Mouse (Mus musculus) testis, postnatal 14 days (tissue): ENCODE results near the gene Fam184b.

Experiments used
- DNase-seq: peaks from one replicate; pipeline ENCODE4 v3.0.0; 2021; ENCODE audit warnings: low spot score

Gene Fam184b

GRCm38 (mm10) chr5:45514599-45514998 lies 124.8 kb downstream of the Fam184b start:
- DNase-seq: no peak

GRCm38 (mm10) chr5:45513511-45513910 lies 125.9 kb downstream of the Fam184b start:
- DNase-seq: no peak

DNA sequence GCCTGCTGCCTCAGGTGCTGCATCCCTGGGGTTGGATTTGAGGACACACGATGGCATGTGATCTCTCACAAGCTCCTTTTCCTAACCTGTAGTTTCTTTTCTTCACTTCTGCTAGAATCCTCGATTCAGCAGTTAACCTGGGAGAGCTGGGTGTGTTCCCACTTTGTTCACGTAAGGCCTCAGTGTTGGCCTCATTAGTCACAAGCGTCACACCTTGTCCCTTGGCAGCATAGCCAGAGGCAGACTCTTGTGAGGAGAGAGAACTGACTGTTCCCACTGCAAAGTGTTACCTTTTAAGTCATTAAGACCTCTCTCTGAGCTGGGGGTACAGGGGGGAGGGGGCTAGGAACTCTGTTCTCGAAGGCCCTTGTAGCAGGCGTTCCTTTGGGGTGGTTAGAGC lies 126.5 kb downstream of the Fam184b start:
- DNase-seq: no peak

- DNase-seq: no peak
Measured at GRCm38 (mm10) chr5:45510071-45510470, 129.3 kb downstream of the Fam184b start.

GRCm38 (mm10) chr5:45497564-45497963 lies 141.8 kb downstream of the Fam184b start:
- DNase-seq: no peak

DNA sequence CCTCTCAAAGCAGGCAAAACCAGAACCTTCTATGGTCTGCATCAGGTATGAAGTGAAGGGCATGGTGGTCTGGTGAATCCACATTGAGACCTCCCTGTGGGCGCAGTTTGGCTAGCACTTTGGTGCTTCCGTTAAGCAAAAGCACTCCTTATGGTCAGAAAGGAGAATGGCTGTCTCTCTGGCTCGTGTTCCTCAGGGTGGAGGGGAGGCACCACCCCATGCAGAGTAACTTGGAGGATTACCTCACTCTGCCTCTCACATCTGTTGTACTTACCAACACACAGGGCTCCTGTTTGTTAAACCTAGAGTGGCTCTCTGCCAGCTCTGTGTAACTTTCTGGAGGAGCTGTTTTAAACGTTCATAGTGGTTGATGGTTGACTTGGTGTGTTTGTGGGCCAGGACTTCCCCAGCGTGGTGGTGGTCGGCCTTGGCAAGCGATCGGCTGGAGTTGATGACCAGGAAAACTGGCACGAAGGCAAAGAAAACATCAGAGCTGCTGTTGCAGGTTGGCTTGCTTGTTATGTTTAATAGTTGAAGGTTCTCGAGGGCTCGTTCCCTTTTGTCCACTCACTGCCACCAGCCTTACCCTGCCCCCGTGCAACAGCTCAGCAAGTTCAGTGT lies 142.4 kb downstream of the Fam184b start:
- no peak for DNase-seq

- no peak for DNase-seq
Measured at GRCm38 (mm10) chr5:45496479-45496878, 142.9 kb downstream of the Fam184b start.

DNA sequence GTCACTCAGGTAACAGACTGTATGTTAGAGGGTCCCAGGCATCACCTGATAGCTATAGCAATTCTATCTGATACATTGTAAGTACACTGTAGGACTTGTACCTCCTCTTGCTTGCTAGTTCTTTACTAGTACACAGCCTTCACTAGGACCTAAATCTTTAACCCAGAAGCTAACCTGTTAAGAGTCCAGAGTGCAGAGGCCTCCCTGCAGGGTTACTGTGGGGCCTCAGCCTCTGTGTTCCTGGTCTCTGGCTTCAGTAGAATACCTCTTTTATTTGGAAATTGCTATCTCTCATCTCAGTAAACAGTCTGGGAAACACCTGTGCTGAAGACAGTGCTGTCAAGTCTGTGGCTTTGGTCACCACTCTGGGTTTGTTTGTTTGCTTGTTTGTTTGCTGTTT lies 143.4 kb downstream of the Fam184b start:
- DNase-seq: no peak

DNA sequence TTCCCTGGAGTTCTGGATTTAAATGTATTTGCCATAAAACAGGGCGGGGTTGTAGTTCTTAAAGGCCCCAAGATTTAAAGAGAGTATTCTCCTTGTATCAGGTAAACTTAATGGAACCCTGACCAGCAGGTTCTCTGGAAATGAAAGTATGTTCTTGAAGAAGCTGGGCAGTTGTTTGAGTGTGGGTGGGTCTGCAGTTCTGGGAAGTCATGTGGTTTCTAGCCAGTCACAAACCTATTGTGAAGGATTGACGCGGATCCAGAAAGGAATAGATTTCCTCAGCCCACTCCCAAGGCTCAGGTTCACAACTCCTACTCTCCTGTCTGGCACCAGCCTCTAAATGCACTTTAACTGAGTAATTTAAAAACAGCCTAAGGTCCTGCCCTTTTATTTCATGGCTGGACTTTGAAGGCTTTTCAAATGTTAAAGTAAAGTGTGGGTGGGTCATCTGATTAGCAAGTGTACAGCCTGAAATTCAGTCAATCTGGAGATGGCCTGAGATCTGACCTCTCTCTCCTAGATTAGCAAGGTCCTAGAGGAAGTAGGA lies 143.9 kb downstream of the Fam184b start:
- DNase-seq: no peak

DNA sequence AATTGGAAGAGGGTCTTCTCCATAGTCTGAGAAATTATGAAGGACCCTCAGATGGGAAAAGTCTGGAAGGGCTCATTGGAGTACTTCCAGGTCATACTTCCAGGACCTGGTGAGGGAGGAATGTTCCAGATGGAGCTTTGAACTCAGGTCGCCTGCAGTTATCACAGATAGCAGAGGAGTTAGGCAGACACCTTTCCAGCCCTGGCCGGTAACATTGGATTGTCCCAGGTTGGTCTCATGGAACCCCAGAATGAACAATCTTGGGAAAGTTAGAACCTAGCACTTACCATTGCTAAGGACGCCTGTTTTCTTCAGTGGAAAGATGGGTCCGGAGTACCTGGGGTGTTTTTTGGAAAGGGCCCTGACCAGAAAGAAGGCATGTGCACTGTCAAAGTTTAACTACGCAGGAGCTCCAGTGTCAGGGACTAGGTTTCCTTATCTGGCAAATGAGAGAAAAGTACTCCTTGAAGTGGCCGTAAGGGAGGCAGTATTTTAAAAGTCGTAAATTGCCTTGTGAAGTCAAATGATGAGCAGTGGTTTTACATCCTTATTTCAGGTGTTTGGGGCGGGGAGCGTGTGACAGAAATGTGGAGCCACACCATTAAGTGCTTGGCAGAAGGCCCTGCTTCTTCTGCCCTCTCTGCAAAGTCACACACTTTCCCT lies 145.2 kb downstream of the Fam184b start:
- DNase-seq: no peak

DNA sequence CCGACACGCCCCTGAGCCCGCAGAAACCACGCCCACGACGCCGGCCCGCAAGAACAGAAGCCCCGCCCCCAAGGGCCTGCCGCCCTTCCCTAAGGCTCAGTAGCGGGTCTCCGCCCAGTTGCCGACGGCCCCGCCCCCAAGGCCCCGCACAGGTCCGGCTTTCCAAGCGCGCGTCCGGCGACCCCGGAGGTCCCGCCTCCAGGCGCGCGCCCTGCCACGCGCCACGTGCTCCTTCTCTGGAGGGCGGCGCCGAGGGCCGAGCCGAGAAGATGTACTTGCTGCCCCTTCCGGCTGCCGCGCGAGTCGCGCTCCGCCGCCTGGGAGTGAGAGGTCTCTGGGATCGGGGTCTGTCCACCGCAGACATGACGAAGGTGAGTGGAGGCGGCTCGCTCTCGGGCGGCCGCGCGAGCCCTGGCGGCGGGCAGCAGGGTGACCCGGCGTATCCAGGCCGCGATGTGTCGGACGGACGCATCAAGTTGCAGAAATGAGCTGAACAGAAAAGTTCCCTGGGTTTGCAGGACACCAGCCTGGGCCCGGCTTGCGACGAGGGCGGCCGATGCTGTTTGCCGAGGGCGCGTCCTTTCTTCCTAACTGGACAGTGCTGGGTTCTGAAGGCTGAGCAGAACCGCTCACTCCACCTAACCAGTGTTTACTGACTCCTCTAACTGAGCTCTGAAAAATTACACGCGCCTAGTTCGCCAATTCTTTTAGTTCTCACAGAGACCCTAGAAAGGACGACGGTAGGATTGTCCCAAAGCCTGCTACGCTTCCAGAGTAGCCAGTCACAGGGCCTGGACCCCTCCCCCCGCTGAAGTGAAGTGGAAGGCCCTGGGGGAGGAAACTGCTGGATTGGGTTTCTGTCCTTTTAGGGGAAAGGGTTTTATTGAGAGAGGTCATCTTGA lies 146.0 kb downstream of the Fam184b start, which contains the start of gene Lap3:
Gene Lap3 (plus strand): TSS at position 184 of the 902 bp plus-strand sequence.
- peak; percentile 99 for DNase-seq

DNA sequence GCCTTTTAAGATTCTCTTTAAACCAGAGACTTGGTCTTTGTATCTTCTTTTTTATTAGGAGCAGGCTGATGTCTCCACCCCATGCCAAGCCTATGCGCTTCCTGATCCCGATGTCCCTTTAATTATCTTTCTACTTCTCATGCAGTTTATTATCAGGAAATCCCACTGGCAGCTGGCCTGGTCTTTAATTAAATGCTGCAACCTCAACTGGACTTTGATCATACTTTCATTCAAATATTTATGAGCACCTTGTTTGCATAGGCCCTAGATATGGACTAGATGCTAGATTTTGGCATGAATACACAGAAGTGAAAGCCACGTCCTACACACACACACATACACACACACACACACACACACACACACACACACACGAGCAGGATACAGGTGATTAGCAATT lies 147.6 kb downstream of the Fam184b start:
- DNase-seq: no peak

DNA sequence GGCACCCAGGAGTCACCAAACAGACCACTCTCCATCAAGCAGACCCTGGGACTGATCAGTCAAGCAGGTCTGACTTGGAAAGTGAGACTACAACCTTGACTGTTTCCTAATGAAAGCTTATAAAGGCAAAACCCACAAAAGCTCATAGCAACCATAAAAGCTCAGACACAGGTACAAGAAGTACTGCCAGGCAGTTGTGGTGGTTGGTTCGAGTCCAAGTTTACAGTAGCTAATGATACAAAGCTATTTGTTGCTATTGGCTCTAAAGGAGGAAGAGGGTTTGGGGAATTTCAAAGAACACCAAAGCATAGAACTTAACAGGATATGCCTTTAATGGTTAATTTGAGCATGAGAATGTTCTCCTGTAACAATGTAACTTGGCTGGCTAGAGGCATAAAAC lies 155.8 kb downstream of the Fam184b start:
- no peak for DNase-seq

DNA sequence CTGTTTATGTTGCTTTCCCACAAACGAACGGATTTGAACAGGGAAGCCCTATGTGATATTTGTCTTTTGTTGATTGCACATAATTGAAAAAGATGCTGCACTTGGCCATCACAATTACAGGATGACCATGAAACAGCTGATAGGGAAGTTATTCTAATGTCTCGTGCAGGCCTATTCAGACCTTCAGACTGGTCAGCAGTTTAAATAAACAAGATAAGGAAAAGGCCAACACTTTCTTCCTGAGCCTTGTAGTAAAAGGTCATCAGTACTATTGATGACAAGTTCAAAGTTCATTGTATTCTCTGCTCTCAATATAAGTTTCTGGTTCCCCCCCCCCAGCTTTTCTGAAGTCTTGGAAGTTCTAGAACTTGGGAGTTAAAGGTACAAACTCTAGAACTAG lies 156.8 kb downstream of the Fam184b start:
- DNase-seq: no peak

DNA sequence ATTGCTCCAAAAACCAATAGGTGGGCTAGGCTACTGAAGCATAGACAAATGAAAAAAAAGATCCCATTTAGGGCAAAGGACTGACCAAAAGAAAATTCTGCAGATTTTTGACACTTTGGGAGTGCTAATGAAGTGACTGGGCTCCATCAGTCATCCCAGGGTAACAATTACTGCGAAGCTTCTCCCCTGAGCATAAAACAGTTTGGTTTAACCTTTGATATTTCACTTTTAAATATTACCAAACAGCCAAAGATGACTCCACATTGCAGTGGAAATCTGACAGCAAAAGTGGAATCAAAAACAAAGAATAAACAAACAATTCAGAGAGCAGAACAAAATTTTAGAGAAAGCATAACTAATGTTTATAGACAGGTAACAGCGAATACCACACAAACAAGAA lies 158.3 kb downstream of the Fam184b start:
- DNase-seq: no peak

GRCm38 (mm10) chr5:45480066-45480465 lies 159.3 kb downstream of the Fam184b start:
- DNase-seq: no peak
